Mouse (Mus musculus) lung, embryonic 16.5 days (tissue): ENCODE measurements around the gene Slc23a3. TPM values are rescaled to one million over a fixed set of nuclear protein-coding genes. Genes with fewer than 3 reads are reported as not detected.

Source experiments
- ATAC-seq: fragments of 200-750 bp; cut with Nextera tagmentation; 2 replicates; pipeline ENCODE4 v1.8.0; 2017; ENCODE audit warnings: low read depth, mild to moderate bottlenecking, moderate library complexity
- H3K27ac ChIP-seq: fragments of 300-500 bp; sonication (generic); 2 replicates; pipeline ENCODE4 v1.5.1; 2014; ENCODE audit warnings: mild to moderate bottlenecking, control low read depth, low read length
- H3K27me3 ChIP-seq: fragments of 300-500 bp; sonication (generic); 2 replicates; pipeline ENCODE4 v1.6.1; 2014; ENCODE audit warnings: low read depth, low read length, mixed read lengths; ENCODE audit not compliant: control insufficient read depth, insufficient read depth
- H3K36me3 ChIP-seq: fragments of 300-500 bp; sonication (generic); 2 replicates; pipeline ENCODE4 v1.6.1; 2014; ENCODE audit warnings: low read length; ENCODE audit not compliant: control insufficient read depth, insufficient read depth
- H3K4me1 ChIP-seq: fragments of 300-500 bp; sonication (generic); replicated peaks from 2 replicates; pipeline ENCODE4 v1.6.1; 2014; ENCODE audit warnings: low read length, mixed read lengths; ENCODE audit not compliant: control insufficient read depth, insufficient read depth
- H3K4me2 ChIP-seq: fragments of 300-500 bp; sonication (generic); 2 replicates; pipeline ENCODE4 v1.6.1; 2014; ENCODE audit warnings: low read depth, low read length, control low read depth
- H3K4me3 ChIP-seq: fragments of 300-500 bp; sonication (generic); 2 replicates; pipeline ENCODE4 v1.5.1; 2014; ENCODE audit warnings: mild to moderate bottlenecking, low read length, control low read depth
- H3K9ac ChIP-seq: fragments of 300-500 bp; sonication (generic); 2 replicates; pipeline ENCODE4 v1.6.1; 2014; ENCODE audit warnings: low read length, control low read depth
- H3K9me3 ChIP-seq: fragments of 300-500 bp; sonication (generic); 2 replicates; pipeline ENCODE4 v1.6.1; 2016; ENCODE audit warnings: low read length; ENCODE audit not compliant: control insufficient read depth
- WGBS: fragments of 180-500 bp; shearing (Covaris S2); extraction: QIAGEN DNeasy Blood & Tissue Kit; methylation state at CpG from one replicate; pipeline ENCODE4 v1.1.7; 2014; 5-methylcytosine and 5-hydroxymethylcytosine counted together
- polyA plus RNA-seq: library from polyadenylated mRNA; unstranded; fragments of >200 nt; fragmentation: Nextera tagmentation; extraction: Ambion mirVana; gene quantifications from 2 replicates; pipeline ENCODE4 v1.2.1, GENCODE M21; 2015

Gene Slc23a3
- polyA plus RNA-seq, 1 experiment from 2014 or later = 0.33 TPM

- Histone ChIP-seq H3K4me1 (peaks cover 13% of the 10 kb centered on the region), H3K36me3 (peaks cover 32% of the 10 kb centered on the region), H3K27me3 (no peaks in the 10 kb centered on the region), H3K9ac (peak overlapping the region; percentile 94), H3K27ac (peak overlapping the region; percentile 98), H3K4me3 (peak overlapping the region; percentile 83), H3K9me3 (no peaks in the 10 kb centered on the region), H3K4me2 (peak overlapping the region; percentile 70)
- ATAC-seq = peak; percentile 47
- 0% methylated on average over 53 of the region's 53 CpGs for WGBS
These were observed 7.9 kb upstream of the Slc23a3 start for GRCm38 (mm10) chr1:75141486-75142190.

GRCm38 (mm10) chr1:75140601-75141190 lies 7.0 kb upstream of the Slc23a3 start:
- peaks cover 28% of the 10 kb centered on the region for H3K36me3 ChIP-seq
- no peak for ATAC-seq
- H3K27me3 ChIP-seq = no peaks in the 10 kb centered on the region
- peak overlapping the region; percentile 94 for H3K9ac ChIP-seq
- H3K27ac ChIP-seq = no peak overlapping the region; the same call in 1 of the 2 replicates
- peaks cover 13% of the 10 kb centered on the region for H3K4me1 ChIP-seq
- H3K4me2 ChIP-seq = peak overlapping the region; percentile 70
- peak overlapping the region; percentile 83 for H3K4me3 ChIP-seq
- H3K9me3 ChIP-seq = no peaks in the 10 kb centered on the region
- 47% methylated on average over 4 of the region's 4 CpGs for whole genome bisulfite sequencing

GRCm38 (mm10) chr1:75138448-75138847 lies 4.8 kb upstream of the Slc23a3 start:
- H3K27me3 ChIP-seq = no peaks in the 10 kb centered on the region
- no peaks in the 10 kb centered on the region for H3K9me3 ChIP-seq
- no peak for ATAC-seq
- peaks cover 12% of the 10 kb centered on the region for H3K4me1 ChIP-seq
- no peak overlapping the region for H3K9ac ChIP-seq
- 93% methylated on average over 2 of the region's 2 CpGs for WGBS
- H3K27ac ChIP-seq = no peak overlapping the region
- H3K4me2 ChIP-seq = no peak overlapping the region
- no peak overlapping the region for H3K4me3 ChIP-seq
- peaks cover 22% of the 10 kb centered on the region for H3K36me3 ChIP-seq

GRCm38 (mm10) chr1:75136730-75137129 lies 3.0 kb upstream of the Slc23a3 start:
- ATAC-seq = no peak

GRCm38 (mm10) chr1:75136293-75136692 lies 2.6 kb upstream of the Slc23a3 start:
- H3K9ac ChIP-seq = no peak overlapping the region

More at GRCm38 (mm10) chr1:75136730-75137129, 3.0 kb upstream of the Slc23a3 start:
- Histone ChIP-seq H3K9ac (no peak overlapping the region), H3K4me1 (peaks cover 11% of the 10 kb centered on the region), H3K27ac (no peak overlapping the region), H3K4me3 (no peak overlapping the region), H3K27me3 (no peaks in the 10 kb centered on the region), H3K36me3 (peaks cover 22% of the 10 kb centered on the region), H3K4me2 (no peak overlapping the region), H3K9me3 (no peaks in the 10 kb centered on the region)
- 33% methylated on average over 3 of the region's 3 CpGs for WGBS

GRCm38 (mm10) chr1:75128641-75129040 lies 5.0 kb downstream of the Slc23a3 start:
- 73% methylated on average over 3 of the region's 3 CpGs for WGBS
- H3K4me3 ChIP-seq = no peak overlapping the region

More at GRCm38 (mm10) chr1:75136293-75136692, 2.6 kb upstream of the Slc23a3 start:
- no peak overlapping the region for H3K4me2 ChIP-seq
- peaks cover 11% of the 10 kb centered on the region for H3K4me1 ChIP-seq
- 75% methylated on average over 6 of the region's 6 CpGs for WGBS
- no peak overlapping the region for H3K4me3 ChIP-seq
- H3K9me3 ChIP-seq = no peaks in the 10 kb centered on the region
- H3K27ac ChIP-seq = no peak overlapping the region
- ATAC-seq = no peak
- peaks cover 22% of the 10 kb centered on the region for H3K36me3 ChIP-seq
- H3K27me3 ChIP-seq = no peaks in the 10 kb centered on the region

GRCm38 (mm10) chr1:75125418-75125817 lies 8.3 kb downstream of the Slc23a3 start:
- Histone ChIP-seq H3K27ac (peak overlapping the region; percentile 99), H3K36me3 (no peaks in the 10 kb centered on the region), H3K27me3 (no peaks in the 10 kb centered on the region), H3K4me2 (peak overlapping the region; percentile 60), H3K9ac (peak overlapping the region; percentile 82), H3K4me3 (peak overlapping the region; percentile 66), H3K4me1 (peaks cover 5% of the 10 kb centered on the region), H3K9me3 (no peaks in the 10 kb centered on the region)
- peak; percentile 5; the same call in 1 of the 2 replicates for ATAC-seq
- WGBS = 28% methylated on average over 5 of the region's 5 CpGs

More at GRCm38 (mm10) chr1:75128641-75129040, 5.0 kb downstream of the Slc23a3 start:
- Histone ChIP-seq H3K4me1 (peaks cover 8% of the 10 kb centered on the region), H3K4me2 (no peak overlapping the region), H3K9ac (no peak overlapping the region), H3K36me3 (no peaks in the 10 kb centered on the region), H3K9me3 (no peaks in the 10 kb centered on the region), H3K27me3 (no peaks in the 10 kb centered on the region), H3K27ac (no peak overlapping the region)
- ATAC-seq = no peak

GRCm38 (mm10) chr1:75124346-75125321 lies 9.1 kb downstream of the Slc23a3 start, which contains the start of gene Nhej1:
Gene Nhej1, minus strand, starts transcription at chr1:75125200.
- under 1% methylated on average over 56 of the region's 56 CpGs for WGBS
- H3K9ac ChIP-seq = peak within 1 kb of the TSS; percentile 82
- no peaks in the 10 kb centered on the region for H3K9me3 ChIP-seq
- peaks cover 5% of the 10 kb centered on the region for H3K4me1 ChIP-seq
- H3K27me3 ChIP-seq = no peaks in the 10 kb centered on the region
- ATAC-seq = peak; percentile 98
- peak within 1 kb of the TSS; percentile 60 for H3K4me2 ChIP-seq
- peak within 1 kb of the TSS; percentile 99 for H3K27ac ChIP-seq
- H3K4me3 ChIP-seq = peak within 1 kb of the TSS; percentile 66
- H3K36me3 ChIP-seq = no peaks in the 10 kb centered on the region
